Mouse (Mus musculus) olfactory bulb, adult 2 months (tissue): Measurements from ENCODE around the gene Gphb5. TPM values are rescaled to one million over a fixed set of nuclear protein-coding genes. Genes with fewer than 3 reads are reported as not detected.

ENCODE experiments used
- H3K27ac ChIP-seq: fragments of 200-500 bp; 2 replicates; pipeline ENCODE4 v1.5.1; 2012; ENCODE audit warnings: low read depth, low read length; ENCODE audit not compliant: insufficient read depth
- H3K4me1 ChIP-seq: fragments of 200-500 bp; 2 replicates; pipeline ENCODE4 v1.6.1; 2012; ENCODE audit warnings: low read length; ENCODE audit not compliant: control insufficient read depth, insufficient read depth
- H3K4me3 ChIP-seq: fragments of 200-500 bp; 2 replicates; pipeline ENCODE4 v1.5.1; 2012; ENCODE audit warnings: mild to moderate bottlenecking, low read depth, low read length, moderate library complexity; ENCODE audit not compliant: insufficient read depth
- CTCF ChIP-seq: fragments of 200-500 bp; IDR thresholded peaks from 2 replicates; pipeline ENCODE4 v1.5.1; 2012; ENCODE audit warnings: low read depth, mild to moderate bottlenecking, low read length, moderate library complexity; ENCODE audit not compliant: insufficient read depth
- POLR2A ChIP-seq: fragments of 200-500 bp; IDR thresholded peaks from 2 replicates; pipeline ENCODE4 v1.6.1; 2012; ENCODE audit warnings: mild to moderate bottlenecking, low read depth, low read length, moderate library complexity; ENCODE audit not compliant: insufficient read depth
- WGBS: fragments of 180-500 bp; shearing (Covaris S2); methylation state at CpG from one replicate; pipeline ENCODE4 v1.1.7; 2018; 5-methylcytosine and 5-hydroxymethylcytosine counted together
- polyA plus RNA-seq: library from polyadenylated mRNA; stranded (reverse); fragments of >200 nt; gene quantifications from 2 replicates; pipeline ENCODE4 v1.2.4, GENCODE M21; 2012; ENCODE audit warnings: low replicate concordance; ENCODE audit not compliant: missing spikeins, insufficient read depth, insufficient read length

The Gphb5 gene
- not detected in 2 replicates for polyA plus RNA-seq

- no peak for TF ChIP-seq POLR2A
- no peak for TF ChIP-seq CTCF
- H3K4me1 ChIP-seq = no peaks in the 10 kb centered on the region
- no peak within 1 kb of the TSS for H3K4me3 ChIP-seq
- no peak within 1 kb of the TSS for H3K27ac ChIP-seq
- WGBS = 90% methylated on average over 4 of the region's 4 CpGs
Observed at GRCm38 (mm10) chr12:75416681-75417080, at the start of gene Gphb5. Gphb5 (minus strand) TSS chr12:75416781.

GRCm38 (mm10) chr12:75466206-75466605, 49.6 kb upstream of the Gphb5 start:
- no peak for TF ChIP-seq CTCF
- no peak for TF ChIP-seq POLR2A
- Histone ChIP-seq H3K4me3 (no peak overlapping the region), H3K27ac (no peak overlapping the region), H3K4me1 (no peaks in the 10 kb centered on the region)
- WGBS = 81% methylated on average over 7 of the region's 7 CpGs

GRCm38 (mm10) chr12:75464016-75464769, 47.6 kb upstream of the Gphb5 start:
- 58% methylated on average over 9 of the region's 9 CpGs for WGBS
- no peaks in the 10 kb centered on the region for H3K4me1 ChIP-seq
- no peak overlapping the region for H3K27ac ChIP-seq
- TF ChIP-seq POLR2A = no peak
- TF ChIP-seq CTCF = peak; percentile 50; the same call in 1 of the 2 replicates
- H3K4me3 ChIP-seq = no peak overlapping the region

GRCm38 (mm10) chr12:75460561-75460960, 44.0 kb upstream of the Gphb5 start:
- Histone ChIP-seq H3K4me3 (no peak overlapping the region), H3K27ac (no peak overlapping the region), H3K4me1 (no peaks in the 10 kb centered on the region)
- WGBS = 70% methylated on average over 5 of the region's 5 CpGs
- TF ChIP-seq POLR2A = no peak
- no peak for TF ChIP-seq CTCF

- WGBS = 66% methylated on average over 5 of the region's 5 CpGs
- Histone ChIP-seq H3K27ac (no peak overlapping the region), H3K4me3 (no peak overlapping the region), H3K4me1 (no peaks in the 10 kb centered on the region)
- TF ChIP-seq POLR2A = no peak
- no peak for TF ChIP-seq CTCF
Observed at GRCm38 (mm10) chr12:75459656-75460055, 43.1 kb upstream of the Gphb5 start.

GRCm38 (mm10) chr12:75453441-75453840, 36.9 kb upstream of the Gphb5 start:
- Histone ChIP-seq H3K4me3 (no peak overlapping the region), H3K4me1 (0 out of 2 replicates have a peak, but pooled peaks cover 2% of the 10 kb centered on the region), H3K27ac (no peak overlapping the region)
- TF ChIP-seq CTCF (no peak), POLR2A (no peak)
- 72% methylated on average over 6 of the region's 6 CpGs for WGBS

GRCm38 (mm10) chr12:75453027-75453426, 36.4 kb upstream of the Gphb5 start:
- WGBS = 74% methylated on average over 4 of the region's 4 CpGs

GRCm38 (mm10) chr12:75450592-75450991, 34.0 kb upstream of the Gphb5 start:
- 90% methylated on average over 8 of the region's 8 CpGs for WGBS
- Histone ChIP-seq H3K4me3 (no peak overlapping the region), H3K4me1 (0 out of 2 replicates have a peak, but pooled peaks cover 2% of the 10 kb centered on the region), H3K27ac (no peak overlapping the region)
- TF ChIP-seq POLR2A (no peak), CTCF (no peak)

More at GRCm38 (mm10) chr12:75453027-75453426, 36.4 kb upstream of the Gphb5 start:
- H3K4me1 ChIP-seq = 0 out of 2 replicates have a peak, but pooled peaks cover 2% of the 10 kb centered on the region
- no peak overlapping the region for H3K27ac ChIP-seq
- no peak overlapping the region for H3K4me3 ChIP-seq
- TF ChIP-seq CTCF = no peak
- no peak for TF ChIP-seq POLR2A

GRCm38 (mm10) chr12:75450011-75450410, 33.4 kb upstream of the Gphb5 start:
- no peak overlapping the region for H3K27ac ChIP-seq
- TF ChIP-seq POLR2A (no peak), CTCF (no peak)

More at GRCm38 (mm10) chr12:75450011-75450410, 33.4 kb upstream of the Gphb5 start:
- Histone ChIP-seq H3K4me1 (0 out of 2 replicates have a peak, but pooled peaks cover 2% of the 10 kb centered on the region), H3K4me3 (no peak overlapping the region)
- 72% methylated on average over 14 of the region's 14 CpGs for WGBS
